Mouse (Mus musculus) frontal cortex, adult 2 months (tissue): ENCODE measurements around the gene Olfr1111. TPM values are rescaled to one million over a fixed set of nuclear protein-coding genes. Genes with fewer than 3 reads are reported as not detected.
"Not testable (repeated sequence)": the region's sequence is repeated elsewhere in the genome, so short reads cannot be mapped to it uniquely, and the experiment has no call there.

Experiments used
- DNase-seq, 2 experiments: peaks; one replicate each; pipeline ENCODE4 v3.0.0; 2022; ENCODE audit warnings: low spot score in 1 of 2; ENCODE audit errors: extremely low spot score in 1 of 2
- polyA plus RNA-seq: library from polyadenylated mRNA; depleted of rRNA; stranded (reverse); fragments of >200 nt; gene quantifications from 2 replicates; pipeline ENCODE4 v1.2.3, GENCODE M21; 2012; rRNA removed

The Olfr1111 gene
- not detected in 2 replicates for polyA plus RNA-seq

- no peak for DNase-seq
Measured at GRCm38 (mm10) chr2:87152524-87152923, at the start of gene Olfr1111. Olfr1111 (minus strand) TSS chr2:87152624.

DNA sequence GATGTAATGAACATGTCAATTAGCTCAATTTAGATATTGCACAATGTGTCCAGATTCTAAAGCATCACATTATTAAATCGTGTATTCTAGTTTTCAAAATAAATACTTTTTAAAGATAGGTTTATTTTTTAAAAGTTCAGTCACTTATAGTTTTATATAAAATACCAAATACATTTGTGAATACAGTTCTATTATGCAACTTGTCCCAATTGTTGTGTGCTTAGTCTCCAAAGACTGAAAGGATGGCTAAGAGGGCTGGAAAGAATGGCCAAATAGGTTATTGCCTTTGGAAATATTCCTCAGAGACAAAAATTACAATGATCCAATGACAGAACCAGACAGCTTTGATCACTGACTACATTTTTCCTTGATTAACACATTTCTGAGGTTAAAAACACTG is 35.1 kb upstream of the Olfr1111 start, which contains the start of gene Olfr1112:
Gene Olfr1112 (plus strand): TSS at position 301 of the 400 bp plus-strand sequence.
- no peak for DNase-seq

DNA sequence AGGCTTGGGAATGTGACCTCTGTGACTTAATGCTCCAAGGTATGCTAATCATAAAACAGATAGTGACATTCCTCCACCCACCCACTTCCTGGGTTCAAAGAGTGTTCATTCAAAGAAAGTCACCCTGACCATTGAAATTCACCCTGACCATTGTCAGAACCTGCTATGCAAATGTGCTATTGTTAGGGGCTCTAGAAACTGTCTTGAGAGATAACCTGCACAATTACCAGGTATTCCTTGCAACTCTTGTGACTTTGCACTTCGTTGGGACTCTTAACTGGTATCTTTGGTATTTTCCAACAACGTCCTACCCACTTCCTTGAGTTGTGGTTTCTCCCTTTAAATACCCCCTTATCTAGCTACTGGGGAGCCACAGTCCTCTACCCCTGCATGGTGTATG is 15.3 kb upstream of the Olfr1111 start:
- not testable (repeated sequence) for DNase-seq

DNA sequence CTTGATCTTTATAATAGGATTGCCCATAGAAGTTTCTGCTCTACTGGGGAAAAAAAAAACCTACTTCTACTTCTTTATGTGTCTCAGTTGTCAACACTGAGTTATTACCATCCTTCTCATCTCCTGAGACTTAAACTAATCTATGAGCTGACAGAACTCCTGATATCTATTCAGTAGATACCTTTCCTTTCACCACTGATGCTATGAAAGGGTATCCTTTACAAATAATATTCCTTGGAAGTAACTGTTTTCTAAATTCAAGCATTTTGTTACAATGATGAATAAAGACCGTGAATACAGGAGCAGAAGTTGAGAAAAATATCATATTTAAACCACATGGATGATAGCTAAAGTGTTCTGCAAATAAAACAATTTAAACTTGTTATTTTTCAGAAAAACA is 12.2 kb downstream of the Olfr1111 start, which contains the start of gene Olfr1110:
Gene Olfr1110 (minus strand): TSS at position 101 of the 400 bp plus-strand sequence.
- DNase-seq, result no peak

- no peak for DNase-seq
Measured at GRCm38 (mm10) chr2:87114467-87114866, 38.0 kb downstream of the Olfr1111 start, which contains the start of gene Olfr259. Olfr259 (minus strand) TSS chr2:87114567.

Other genes starting within 250 kb of the Olfr1111 start
- gene Olfr1098, start 228.1 kb downstream of the Olfr1111 start, polyA plus RNA-seq, result not detected in 2 replicates
- not detected in 2 replicates for gene Olfr1099, start 191.9 kb downstream of the Olfr1111 start, polyA plus RNA-seq
- not detected in 2 replicates for gene Olfr1100, start 172.7 kb downstream of the Olfr1111 start, polyA plus RNA-seq
- not detected in 2 replicates for gene Olfr1101, start 161.4 kb downstream of the Olfr1111 start, polyA plus RNA-seq
- gene Olfr1102, start 154.2 kb downstream of the Olfr1111 start, polyA plus RNA-seq, result not detected in 2 replicates
- 0.15 TPM in 1 of 2 replicates, not detected in the other for gene Olfr1104, start 125.5 kb downstream of the Olfr1111 start, polyA plus RNA-seq
- gene Olfr1105, start 116.1 kb downstream of the Olfr1111 start, polyA plus RNA-seq, result not detected in 2 replicates
- gene Olfr1106, start 100.4 kb downstream of the Olfr1111 start, polyA plus RNA-seq, result 0.23 TPM in 1 of 2 replicates, not detected in the other
- gene Olfr1107, start 76.8 kb downstream of the Olfr1111 start, polyA plus RNA-seq, result not detected in 2 replicates
- not detected in 2 replicates for gene Olfr1109, start 56.6 kb downstream of the Olfr1111 start, polyA plus RNA-seq
- not detected in 2 replicates for gene Olfr259, start 38.1 kb downstream of the Olfr1111 start, polyA plus RNA-seq
- gene Olfr1110, start 12.3 kb downstream of the Olfr1111 start, polyA plus RNA-seq, result 0.04 TPM in 1 of 2 replicates, not detected in the other
- not detected in 2 replicates for gene Olfr1112, start 35.2 kb upstream of the Olfr1111 start, polyA plus RNA-seq
- not detected in 2 replicates for gene Olfr1113, start 56.3 kb upstream of the Olfr1111 start, polyA plus RNA-seq
- gene Olfr1115, start 95.4 kb upstream of the Olfr1111 start, polyA plus RNA-seq, result not detected in 2 replicates
- gene Olfr1116, start 114.9 kb upstream of the Olfr1111 start, polyA plus RNA-seq, result not detected in 2 replicates
- gene Olfr1118, start 155.0 kb upstream of the Olfr1111 start, polyA plus RNA-seq, result not detected in 2 replicates
- gene Olfr1120, start 202.2 kb upstream of the Olfr1111 start, polyA plus RNA-seq, result not detected in 2 replicates
- gene Olfr1121, start 217.3 kb upstream of the Olfr1111 start, polyA plus RNA-seq, result not detected in 2 replicates
- not detected in 2 replicates for gene Olfr1122, start 233.2 kb upstream of the Olfr1111 start, polyA plus RNA-seq